Mouse (Mus musculus): Measurements from ENCODE around the gene Fut2.

DNA sequence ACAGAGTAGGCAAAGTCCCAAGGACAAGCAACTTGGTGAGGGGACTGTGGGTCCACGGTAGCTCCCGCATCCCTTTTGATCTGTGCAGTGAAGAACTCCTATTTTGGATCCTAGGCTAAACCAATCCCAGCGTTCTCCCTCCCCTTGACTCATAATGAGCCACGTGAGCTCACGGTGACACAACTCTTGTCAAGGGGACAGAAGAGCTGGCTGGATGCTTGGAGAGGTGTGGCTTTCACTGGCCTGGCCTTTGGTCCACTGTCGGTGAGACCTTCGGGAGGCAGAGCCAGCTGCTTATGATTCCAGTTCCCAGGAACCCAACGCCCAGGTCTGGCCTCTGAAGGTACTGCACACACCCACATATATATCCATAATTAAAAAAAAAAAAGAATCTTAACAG, 16.8 kb downstream of the Fut2 start:
- no peak for TF ChIP-seq POLR2A (IDR thresholded peaks at IDR 0.05; ENCODE audit: low read depth, low read length)
- TF ChIP-seq CTCF (IDR thresholded peaks at IDR 0.05; ENCODE audit: extremely low read depth, insufficient read depth, insufficient read length, insufficient replicate concordance): no peak

Data from spleen, adult 2 months (tissue).